Mouse (Mus musculus) heart, postnatal 14 days (tissue): ENCODE results near the gene Ccl28. TPM values are rescaled to one million over a fixed set of nuclear protein-coding genes. Genes with fewer than 3 reads are reported as not detected.
"Not testable (repeated sequence)": the region's sequence is repeated elsewhere in the genome, so short reads cannot be mapped to it uniquely, and the experiment has no call there.

Experiments
- DNase-seq, 2 experiments: peaks; one replicate each; pipeline ENCODE4 v3.0.0; 2021 to 2022
- intact Hi-C: fragments of 180-260 bp; cut with DNase I; formaldehyde crosslinking; loops from one replicate; pipeline ENCODE4 v1.15.1; 2025
- total RNA-seq, 2 experiments: library from RNA; stranded (reverse); gene quantifications; 2 replicates each; pipeline ENCODE4 v1.2.3; 2021

The Ccl28 gene
- total RNA-seq, 2 experiments from 2014 or later: not detected

- intact Hi-C loops: no loop called here
These were observed 22.9 kb downstream of the Ccl28 start for GRCm38 (mm10) chr13:119646511-119646910.

GRCm38 (mm10) chr13:119648891-119649698, 25.5 kb downstream of the Ccl28 start:
- intact Hi-C loops: no loop called here
- no peak for DNase-seq

More at GRCm38 (mm10) chr13:119646511-119646910, 22.9 kb downstream of the Ccl28 start:
- DNase-seq: no peak

DNA sequence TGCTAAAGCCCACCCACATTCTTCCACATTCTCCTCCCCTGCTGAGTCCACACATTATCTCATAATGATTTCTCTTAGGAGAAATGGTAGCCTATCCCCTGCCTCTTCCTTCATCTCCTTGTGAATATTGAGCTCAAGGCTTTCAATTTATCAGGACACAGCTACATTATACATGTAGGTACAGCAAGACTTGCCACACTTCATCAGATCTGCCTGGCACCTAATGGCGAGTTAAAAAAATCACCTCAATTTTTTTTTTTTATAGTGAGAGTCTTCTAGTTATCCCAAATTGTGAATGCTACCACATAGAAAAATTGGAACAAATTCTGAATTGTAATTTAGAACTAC, 26.1 kb downstream of the Ccl28 start:
- DNase-seq: no peak
- intact Hi-C loops: no loop called here

GRCm38 (mm10) chr13:119654734-119655133, 31.1 kb downstream of the Ccl28 start:
- no peak for DNase-seq

DNA sequence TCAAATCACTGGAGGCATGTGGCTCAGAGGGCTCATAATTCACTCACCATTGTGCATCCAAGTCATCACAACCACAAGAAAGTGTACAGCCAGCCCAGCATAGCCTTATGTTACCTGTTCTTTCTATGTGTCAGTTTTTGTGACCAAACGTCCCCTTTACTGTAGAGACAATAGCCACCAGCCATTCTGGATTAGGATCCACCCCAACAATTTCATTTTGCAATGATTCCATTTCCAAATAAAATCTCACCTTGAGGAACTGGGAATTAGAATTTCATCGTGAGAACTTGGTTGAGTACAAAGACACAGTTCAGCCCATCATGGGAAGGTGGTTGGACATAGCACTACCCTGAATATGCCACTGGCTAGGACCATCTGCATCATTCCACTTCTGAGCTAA, 32.6 kb downstream of the Ccl28 start:
- intact Hi-C loops: no loop called here
- no peak for DNase-seq

More at GRCm38 (mm10) chr13:119654734-119655133, 31.1 kb downstream of the Ccl28 start:
- intact Hi-C loops: no loop called here

- DNase-seq: no peak
- intact Hi-C loops: no loop called here
These were observed 33.3 kb downstream of the Ccl28 start for GRCm38 (mm10) chr13:119656846-119657416.

DNA sequence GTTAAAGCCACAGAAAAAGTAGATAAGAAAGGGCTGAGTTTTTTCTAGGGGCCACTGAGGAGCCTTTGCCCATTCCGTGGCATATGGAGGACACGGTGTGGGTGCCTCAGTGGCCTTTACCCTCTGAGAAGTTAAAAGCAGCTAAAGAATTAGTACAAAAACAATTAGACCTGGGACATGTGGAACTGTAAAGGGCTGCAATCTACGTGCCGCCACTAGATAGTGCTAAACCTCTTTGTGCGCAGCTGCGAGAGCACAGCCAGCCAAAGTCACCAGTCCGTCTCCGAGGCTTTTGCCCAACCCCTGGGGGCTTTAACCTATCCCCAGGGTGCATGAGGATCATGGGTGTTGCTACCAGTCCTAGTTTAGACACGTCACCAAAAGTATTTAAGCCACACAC, 37.8 kb downstream of the Ccl28 start:
- intact Hi-C loops: not testable (repeated sequence)
- peak in 1 of 2 experiments; percentile 11 for DNase-seq

GRCm38 (mm10) chr13:119678794-119679193, 55.2 kb downstream of the Ccl28 start:
- no peak for DNase-seq
- intact Hi-C loops: no loop called here

DNA sequence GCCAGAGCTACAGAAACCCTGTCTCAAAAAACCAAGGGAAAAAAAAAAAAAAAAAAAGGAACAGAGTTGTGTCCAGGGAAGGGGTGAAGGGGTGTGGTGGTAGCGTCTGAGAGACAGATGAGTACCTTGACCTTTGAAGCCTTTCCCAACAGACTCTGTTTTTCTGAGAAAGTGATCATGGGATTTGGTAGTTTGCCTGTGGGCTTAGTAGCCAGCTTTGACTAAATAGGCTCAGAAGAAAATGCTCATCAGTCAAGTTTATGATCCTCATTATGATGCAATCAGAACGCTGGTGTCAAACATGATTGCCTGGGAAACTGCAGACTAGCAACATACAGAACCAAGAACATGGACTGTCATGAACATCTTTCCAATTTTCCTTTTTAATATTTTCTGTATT, 56.1 kb downstream of the Ccl28 start:
- intact Hi-C loops: no loop called here
- DNase-seq: no peak

DNA sequence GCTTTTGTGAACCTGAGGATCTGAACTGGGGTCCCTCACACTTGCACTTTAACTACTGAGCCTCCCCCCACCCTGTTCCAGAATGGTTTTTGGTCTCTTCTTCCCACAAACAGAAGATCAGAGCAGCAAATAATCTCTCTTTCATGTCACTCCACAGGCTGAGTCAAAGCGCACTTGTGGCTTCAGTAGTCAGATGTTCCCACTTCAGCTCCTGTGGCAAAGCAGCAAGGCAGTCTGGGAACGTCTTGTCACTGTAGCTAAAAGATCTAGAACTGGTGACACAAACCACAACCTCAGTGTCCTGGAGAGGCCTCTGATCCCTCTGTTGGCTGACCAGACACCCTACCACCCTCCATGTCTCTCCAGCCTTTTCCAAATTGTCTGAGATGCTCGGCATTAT, 57.5 kb downstream of the Ccl28 start:
- DNase-seq: no peak
- intact Hi-C loops: no loop called here

- intact Hi-C loops: no loop called here
- DNase-seq: no peak
These were observed 61.0 kb downstream of the Ccl28 start for GRCm38 (mm10) chr13:119684416-119685177.

- intact Hi-C loops: loop anchor here (5.0 kb wide), 1 partner anchor 52 kb away; no protein-coding TSS in a partner anchor
- no peak for DNase-seq
These were observed 66.1 kb downstream of the Ccl28 start for GRCm38 (mm10) chr13:119689709-119690038.

GRCm38 (mm10) chr13:119690039-119690728, 66.6 kb downstream of the Ccl28 start, which contains the start of gene Hmgcs1:
TSS of gene Hmgcs1 (plus strand) at chr13:119690379.
- DNase-seq: peak; percentile 98
- intact Hi-C loops: loop anchor here (5.0 kb wide), 1 partner anchor 53 kb away; no protein-coding TSS in a partner anchor

DNA sequence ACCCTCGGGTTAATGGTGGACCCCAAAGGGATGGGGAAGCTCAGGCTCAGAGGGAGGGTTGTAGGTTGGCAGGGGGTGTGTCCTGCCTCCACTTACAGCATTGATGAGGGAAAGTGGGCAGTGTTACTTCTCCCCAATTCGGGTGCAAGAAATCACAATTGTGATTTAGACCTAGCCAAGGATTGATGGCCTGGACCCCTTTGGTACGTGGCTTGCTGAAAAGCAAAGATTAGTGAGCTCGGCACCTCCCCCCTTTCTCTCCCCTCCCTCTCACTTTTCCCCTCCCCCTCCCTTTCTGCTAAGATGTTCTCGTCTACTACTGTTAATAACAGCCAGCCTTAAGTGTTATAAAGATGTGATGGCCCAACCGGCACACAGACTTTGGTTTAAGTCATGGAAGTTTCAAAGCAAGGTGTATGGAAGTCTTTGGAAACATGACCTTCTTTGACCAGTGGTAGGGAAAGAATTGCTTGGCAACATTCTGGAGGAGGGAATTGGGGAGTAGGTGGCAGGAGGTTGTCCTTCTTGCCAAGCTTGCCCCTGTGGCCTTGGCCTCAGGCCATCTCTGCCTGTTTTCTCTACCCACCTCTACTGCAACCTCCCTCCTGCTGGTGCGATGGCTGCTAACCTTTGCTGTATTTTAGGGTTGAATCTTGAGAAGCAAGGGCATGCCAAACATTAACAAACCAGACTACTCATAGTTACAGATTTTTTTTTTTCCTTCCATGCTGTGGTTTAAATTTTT, 67.4 kb downstream of the Ccl28 start:
- intact Hi-C loops: loop anchor here (5.0 kb wide), 1 partner anchor 54 kb away; no protein-coding TSS in a partner anchor
- DNase-seq: no peak

- intact Hi-C loops: loop anchor here (5.0 kb wide), 1 partner anchor 55 kb away; no protein-coding TSS in a partner anchor
- DNase-seq: not testable (repeated sequence)
These were observed 68.3 kb downstream of the Ccl28 start for GRCm38 (mm10) chr13:119691958-119692357.

DNA sequence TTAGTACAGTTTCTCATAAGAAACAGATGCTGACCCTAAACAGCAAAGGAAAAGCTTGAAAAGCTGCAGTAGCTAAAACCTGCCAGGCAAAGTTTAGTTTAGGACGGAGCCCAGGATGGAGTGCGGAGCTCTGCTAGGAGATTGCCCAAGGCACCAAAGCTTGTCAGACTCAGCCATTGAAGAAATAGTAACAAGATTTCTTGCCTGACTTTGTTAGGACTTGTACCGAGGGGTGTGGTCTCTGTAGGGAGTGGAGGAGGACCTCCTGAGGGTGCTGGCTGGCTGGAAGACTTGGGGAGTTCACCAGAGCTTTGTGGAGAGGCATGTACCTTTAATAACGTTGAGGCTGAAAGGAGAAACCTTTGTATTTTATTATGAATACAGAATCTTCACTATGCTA, 72.1 kb downstream of the Ccl28 start:
- intact Hi-C loops: loop anchor here (5.0 kb wide), 1 partner anchor 92 kb away; no protein-coding TSS in a partner anchor
- no peak for DNase-seq

GRCm38 (mm10) chr13:119696496-119696895, 72.9 kb downstream of the Ccl28 start:
- intact Hi-C loops: loop anchor here (5.0 kb wide), 1 partner anchor 91 kb away; no protein-coding TSS in a partner anchor
- no peak for DNase-seq

- intact Hi-C loops: loop anchor here (5.0 kb wide), 1 partner anchor 89 kb away; no protein-coding TSS in a partner anchor
- DNase-seq: no peak
These were observed 74.8 kb downstream of the Ccl28 start for GRCm38 (mm10) chr13:119698436-119698835.
